Mouse (Mus musculus) CD4-positive, CD25-positive, alpha-beta regulatory T cell (primary cell): ENCODE results near the gene 4933415F23Rik. TPM values are rescaled to one million over a fixed set of nuclear protein-coding genes. Genes with fewer than 3 reads are reported as not detected.

Source experiments
- polyA plus RNA-seq: library from polyadenylated mRNA; unstranded; fragments of 100-300 nt; shearing (Covaris generic); gene quantifications from one replicate; pipeline ENCODE4 v1.2.1, GENCODE M21; 2017

4933415F23Rik gene
- not detected for polyA plus RNA-seq

GRCm38 (mm10) chr1:23102021-23102420, at the start of gene 4933415F23Rik:
TSS of gene 4933415F23Rik (minus strand) at chr1:23102253.

